Mouse (Mus musculus) gastrocnemius, postnatal 36 days (tissue): ENCODE measurements around the gene Hacl1. TPM values are rescaled to one million over a fixed set of nuclear protein-coding genes. Genes with fewer than 3 reads are reported as not detected.
A peak's percentile ranks its signal among the peaks of the same experiment; 100 is the strongest.

Experiments used
- DNase-seq, 2 experiments: peaks; one replicate each; pipeline ENCODE4 v3.0.0; 2022
- intact Hi-C: fragments of 180-260 bp; cut with DNase I; formaldehyde crosslinking; loops from one replicate; pipeline ENCODE4 v1.15.1; 2025
- total RNA-seq, 2 experiments: library from RNA; stranded (reverse); gene quantifications; 2 replicates each; pipeline ENCODE4 v1.2.3; 2021

Hacl1 gene
- total RNA-seq, 2 experiments from 2014 or later: 5.3 to 7.4 TPM

DNA sequence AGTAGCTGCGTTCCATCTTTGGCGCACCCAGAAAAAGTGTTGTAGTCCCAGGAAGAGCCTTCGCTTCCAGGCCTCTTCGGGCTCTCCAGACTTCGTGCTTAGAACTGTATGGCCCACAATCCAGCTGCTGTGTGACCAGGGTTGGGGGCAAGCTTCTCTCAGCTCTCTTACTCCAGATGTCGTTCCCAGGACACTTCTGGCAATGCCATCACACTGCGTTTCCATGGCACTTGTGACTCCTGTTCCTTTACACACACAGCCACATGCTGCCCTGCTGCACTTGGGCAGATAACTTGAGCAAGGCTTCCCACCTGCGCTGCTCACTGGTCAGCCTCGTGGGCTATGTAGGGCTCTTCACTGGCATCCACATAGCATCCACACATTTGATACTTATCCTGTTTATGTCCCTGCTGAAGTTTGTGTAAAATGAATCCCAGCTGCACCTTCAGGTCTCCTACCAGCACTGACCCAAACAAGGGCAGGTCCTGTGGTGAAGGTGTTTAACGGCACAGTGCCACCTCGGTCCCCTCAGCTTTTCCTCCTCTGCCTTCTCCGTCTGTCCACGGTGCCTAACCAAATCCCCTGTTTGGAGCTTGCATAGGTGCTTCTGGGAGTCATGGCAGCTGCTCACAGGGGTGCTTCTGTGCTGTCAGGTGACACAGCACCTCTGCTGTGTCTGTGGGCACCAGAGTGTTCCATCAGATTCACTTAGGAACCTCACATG lies 22.5 kb upstream of the Hacl1 start:
- intact Hi-C loops: loop anchor here (2.0 kb wide), 1 partner anchor 117 kb away; no protein-coding TSS in a partner anchor
- DNase-seq: no peak

DNA sequence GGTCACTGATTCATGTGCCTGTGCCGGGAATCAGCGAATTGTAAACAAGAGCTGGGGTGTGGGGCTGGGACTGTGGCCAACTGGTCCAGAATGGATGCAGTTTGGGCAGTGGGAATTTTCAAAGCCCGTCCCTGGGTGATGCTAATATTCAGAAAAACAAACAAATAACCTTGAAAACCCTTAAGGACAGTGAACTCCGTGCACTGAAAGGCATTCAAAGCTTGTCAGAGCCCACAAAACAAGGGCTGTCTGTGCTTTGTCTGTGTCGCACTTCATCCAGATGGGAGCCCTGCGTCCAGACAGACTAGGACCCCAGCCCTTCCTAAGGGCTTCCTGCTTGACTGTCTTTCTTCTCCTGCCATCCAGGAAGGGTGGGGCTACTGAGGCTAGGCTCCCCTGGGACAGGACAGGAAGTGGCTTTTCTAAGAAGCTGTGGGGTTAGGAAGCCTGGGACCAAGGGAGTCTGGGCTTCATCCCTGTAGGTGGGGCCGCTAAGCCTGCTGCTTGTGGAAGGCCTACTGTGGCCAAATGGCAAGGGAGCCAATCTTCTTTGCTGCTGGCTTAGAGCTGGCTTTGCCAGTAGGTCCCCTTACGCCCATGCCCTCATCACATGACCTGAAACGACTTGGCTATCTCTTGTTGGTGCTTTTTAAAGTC lies 21.6 kb upstream of the Hacl1 start:
- intact Hi-C loops: loop anchor here (2.0 kb wide), 1 partner anchor 118 kb away; no protein-coding TSS in a partner anchor
- peak; percentile 77 to 78 for DNase-seq

DNA sequence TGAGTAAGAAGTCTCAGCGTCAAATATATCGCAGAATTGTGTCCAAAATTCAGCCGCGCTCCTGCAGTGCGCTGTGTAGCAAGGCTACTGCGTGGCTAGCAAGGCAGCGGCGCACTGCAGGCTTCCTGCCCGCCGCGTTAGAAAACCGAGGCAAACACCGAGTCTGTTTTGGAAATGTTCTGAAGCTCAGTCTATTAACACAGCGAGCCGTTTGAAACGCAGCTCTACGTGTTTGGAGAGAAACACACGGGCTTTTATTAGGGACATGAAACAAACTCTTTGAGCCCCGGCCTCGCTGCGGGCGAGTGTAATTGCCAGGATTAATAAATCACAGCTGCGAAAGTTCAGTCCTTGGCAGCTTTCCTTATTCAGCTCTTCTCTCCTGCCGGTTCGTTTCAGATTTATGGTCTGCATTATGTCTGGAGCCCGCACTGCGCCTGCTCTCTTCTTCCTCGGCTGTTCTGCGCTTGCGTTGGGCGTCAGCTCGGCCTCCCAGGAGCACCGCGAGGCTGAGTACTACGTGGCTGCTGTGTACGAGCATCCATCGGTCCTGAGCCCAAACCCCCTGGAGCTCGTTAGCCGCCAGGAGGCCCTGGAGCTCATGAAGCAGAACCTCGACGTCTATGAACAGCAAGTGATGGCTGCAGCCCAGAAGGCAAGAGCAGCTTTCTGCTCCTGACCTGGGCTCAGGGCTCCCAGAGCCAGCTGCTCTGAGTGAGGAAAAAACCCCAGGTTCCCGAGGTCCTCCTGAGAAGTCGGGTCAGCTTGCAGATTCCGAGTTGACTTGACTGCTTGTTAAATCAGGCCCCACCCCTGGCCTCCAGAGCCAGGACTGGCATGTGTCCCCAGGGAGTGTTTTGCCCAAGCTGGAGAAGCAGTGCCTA lies 20.8 kb upstream of the Hacl1 start:
- intact Hi-C loops: loop anchor here (2.0 kb wide), 1 partner anchor 119 kb away; no protein-coding TSS in a partner anchor
- peak; percentile 84 to 86 for DNase-seq

DNA sequence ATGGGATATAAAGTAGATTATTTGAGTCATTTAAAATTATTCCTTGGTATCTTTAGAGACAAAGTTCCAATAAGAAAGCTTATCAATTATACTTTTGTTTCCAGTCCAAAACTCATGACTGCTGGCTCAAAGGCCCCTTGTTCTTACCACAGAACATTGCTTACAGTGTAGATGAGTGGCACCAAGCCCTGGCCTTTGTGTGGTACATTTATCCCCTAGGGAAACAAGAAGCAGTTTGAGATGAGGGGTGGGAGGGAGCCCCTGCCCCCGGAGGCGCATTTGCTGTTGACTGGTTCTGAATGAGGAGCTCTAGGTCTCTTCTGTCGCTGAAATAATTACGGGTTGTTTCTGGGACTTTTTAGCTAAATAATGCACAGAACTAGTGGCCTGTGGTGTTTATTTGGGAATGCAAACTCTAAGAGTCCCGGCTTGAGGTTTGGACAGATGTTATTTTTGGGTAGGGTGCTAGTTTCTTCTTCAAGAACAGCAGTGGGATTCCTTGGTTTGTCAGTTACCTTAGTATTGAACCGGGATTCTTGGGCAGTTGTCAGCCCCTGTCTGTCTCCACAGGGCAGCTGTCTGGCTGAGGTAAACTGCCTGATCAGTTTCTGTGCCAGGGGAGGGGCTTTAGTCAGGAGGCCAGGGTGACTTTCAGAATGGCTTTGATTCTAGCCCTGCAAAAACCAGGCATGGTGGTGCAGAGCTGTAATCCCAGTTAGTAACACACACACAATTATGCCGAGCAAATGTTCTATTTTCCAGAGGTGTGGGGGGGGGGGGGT lies 19.4 kb upstream of the Hacl1 start:
- intact Hi-C loops: no loop called here
- no peak for DNase-seq

DNA sequence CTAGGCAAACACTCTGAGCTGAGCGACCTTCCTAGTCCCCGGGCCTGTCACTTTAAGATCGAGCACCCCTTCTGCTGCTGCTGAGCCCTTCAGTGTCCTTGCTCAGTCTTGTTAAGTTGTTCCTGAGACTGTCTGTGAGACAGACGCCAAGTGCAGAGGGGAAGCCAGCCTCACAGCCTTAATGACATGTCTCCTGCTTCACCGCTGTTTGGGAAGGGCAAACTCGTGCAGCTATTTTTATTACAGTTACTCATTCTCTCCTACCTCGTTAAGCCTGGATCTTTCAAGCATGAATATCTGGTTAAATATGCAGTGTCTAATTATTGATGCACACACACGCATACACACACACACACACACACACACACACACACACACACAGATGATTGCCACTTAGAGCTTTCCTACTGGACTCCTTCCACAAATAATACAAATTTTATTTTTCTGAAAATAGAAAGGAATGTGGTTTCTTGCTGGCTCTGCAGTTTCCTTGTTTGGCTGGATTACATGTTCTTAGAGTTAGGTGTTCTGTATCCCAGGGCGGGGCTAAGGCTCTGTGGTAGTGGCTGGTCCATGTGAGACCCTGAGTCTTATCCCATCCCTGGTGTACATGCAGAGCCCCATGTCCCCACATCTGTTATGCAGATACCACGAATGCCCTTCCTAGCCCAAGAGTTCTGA lies 18.6 kb upstream of the Hacl1 start:
- intact Hi-C loops: loop anchor here (5.0 kb wide), 2 partner anchors 38 to 418 kb away; no protein-coding TSS in a partner anchor
- peak in 1 of 2 experiments; percentile 57 for DNase-seq

DNA sequence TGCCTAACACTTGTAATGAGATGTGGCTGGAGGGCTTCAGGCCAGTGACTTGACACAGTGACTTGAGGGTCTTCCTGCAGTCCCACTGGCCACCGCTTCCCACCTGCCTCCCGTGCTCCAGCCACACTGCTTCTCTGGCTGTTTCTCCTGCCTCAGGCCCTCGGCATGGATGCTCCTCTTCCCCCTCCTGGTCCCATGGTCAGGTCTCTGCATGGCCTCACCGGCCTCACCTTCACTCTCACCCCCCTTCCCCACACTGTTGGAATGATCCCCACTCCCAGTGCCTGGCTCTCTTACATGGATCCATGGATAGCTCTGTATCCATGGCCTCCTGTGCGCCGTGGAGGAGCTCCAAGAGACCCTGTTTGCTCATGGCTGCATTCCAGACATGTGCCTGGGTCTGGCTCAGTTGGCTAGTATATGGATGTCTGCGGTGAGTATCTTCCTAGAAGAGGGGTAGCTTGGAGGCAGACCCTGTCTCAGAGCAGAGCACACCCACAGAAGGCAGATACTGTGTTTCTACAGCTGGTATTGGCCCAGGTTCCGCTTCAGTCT lies 17.1 kb upstream of the Hacl1 start:
- intact Hi-C loops: loop anchor here (5.0 kb wide), 2 partner anchors 39 to 419 kb away; no protein-coding TSS in a partner anchor
- DNase-seq: no peak

DNA sequence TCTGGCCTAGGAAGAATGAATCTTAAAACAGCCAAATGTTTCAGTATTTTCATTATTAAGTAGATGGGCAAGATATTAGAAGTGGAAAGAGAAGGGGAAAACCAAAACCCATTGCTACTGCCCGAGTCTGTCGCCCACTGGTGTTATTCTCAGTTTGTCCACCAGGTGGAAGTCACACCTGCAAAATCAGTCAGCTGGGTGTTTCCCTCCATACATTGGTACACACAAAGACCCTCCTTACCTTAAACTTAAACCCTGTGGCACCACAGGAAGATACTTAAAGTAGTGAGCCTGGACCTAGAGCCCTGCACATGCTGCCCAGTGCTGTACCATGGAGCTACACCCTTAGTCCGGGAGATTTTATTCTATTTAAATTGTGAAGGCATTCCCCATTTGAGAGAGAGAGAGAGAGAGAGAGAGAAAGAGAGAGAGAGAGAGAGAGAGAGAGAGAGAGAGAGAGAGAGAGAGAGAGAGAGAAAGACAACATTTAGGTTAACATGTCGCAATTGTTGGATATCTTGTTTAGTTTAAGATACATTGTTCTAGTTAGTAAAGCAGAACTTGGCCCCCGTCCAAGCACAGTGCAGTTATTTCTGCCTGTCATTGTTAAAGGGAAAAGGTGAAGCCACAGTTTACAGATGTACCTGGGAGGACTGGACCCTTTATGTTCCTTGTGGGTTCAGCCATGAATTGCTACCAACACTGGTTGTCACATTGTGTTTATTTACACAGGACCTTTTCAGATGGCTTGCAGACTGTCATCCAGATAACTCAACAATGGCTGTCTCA lies 16.0 kb upstream of the Hacl1 start:
- DNase-seq: peak in 1 of 2 experiments; percentile 50

DNA sequence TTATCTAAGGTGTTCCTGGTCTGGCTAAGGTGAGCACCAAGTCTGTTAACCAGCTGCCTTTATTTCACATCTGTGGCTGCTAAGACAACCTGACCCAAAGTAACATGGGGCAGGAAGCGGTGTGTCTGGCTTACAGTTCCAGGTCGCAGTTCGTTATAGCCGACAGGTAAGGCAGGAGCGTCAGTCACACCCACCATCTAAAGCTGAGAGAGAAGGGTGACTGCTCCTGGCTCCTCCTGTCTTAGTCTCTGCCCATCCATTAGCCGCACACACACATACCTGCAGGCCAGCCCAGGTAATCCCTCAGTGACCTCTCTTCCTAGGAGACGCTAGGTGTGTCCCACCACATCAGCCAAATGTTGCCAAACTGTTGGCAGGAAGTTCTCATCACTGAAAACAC lies 15.3 kb upstream of the Hacl1 start:
- no peak for DNase-seq
- intact Hi-C loops: loop anchor here (2.0 to 5.0 kb wide), 3 partner anchors 41 to 421 kb away; no protein-coding TSS in a partner anchor

More for the DNA sequence above, 16.0 kb upstream of the Hacl1 start:
- intact Hi-C loops: loop anchor here (2.0 to 5.0 kb wide), 3 partner anchors 40 to 420 kb away; no protein-coding TSS in a partner anchor

DNA sequence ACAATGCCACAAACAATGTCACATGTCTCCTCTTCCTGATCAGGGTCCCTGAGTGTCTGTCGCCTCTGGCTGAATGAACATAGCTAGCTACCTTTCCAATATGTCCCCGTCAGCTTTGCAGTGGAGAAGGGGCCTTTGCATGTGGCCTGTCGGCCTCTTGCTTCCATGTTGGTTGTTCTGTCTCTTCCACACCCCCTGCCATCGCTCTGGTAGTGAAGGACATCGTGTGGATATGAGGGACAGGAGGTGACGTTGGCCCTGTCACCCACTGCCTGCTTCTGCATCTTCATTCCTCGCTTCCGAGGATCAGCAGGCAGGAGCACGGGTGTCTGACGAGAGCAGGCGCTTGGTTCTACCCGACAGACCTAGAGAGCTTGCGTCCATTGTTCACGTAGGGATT lies 14.3 kb upstream of the Hacl1 start:
- no peak for DNase-seq
- intact Hi-C loops: loop anchor here (5.0 kb wide), 2 partner anchors 42 to 422 kb away; no protein-coding TSS in a partner anchor

DNA sequence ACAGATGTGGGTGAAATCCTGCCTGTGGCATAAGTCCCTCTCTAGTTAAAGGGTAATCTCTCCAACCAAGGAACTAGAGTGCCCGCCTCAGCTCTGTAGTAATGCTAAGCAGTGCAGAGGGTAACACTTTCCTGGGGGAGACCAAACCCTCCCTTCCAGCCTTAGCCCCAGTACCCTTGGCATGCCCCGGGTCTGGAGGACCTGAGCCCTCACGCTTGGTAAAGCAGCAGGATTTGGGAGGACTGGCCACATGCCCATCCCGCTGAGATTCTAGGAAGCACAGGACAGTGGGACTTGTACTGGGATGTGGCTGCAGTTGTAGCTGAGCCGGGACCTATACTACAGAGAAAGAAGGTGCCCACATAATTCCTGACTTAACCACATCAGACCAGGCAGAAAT lies 13.7 kb upstream of the Hacl1 start:
- no peak for DNase-seq
- intact Hi-C loops: loop anchor here (5.0 kb wide), 4 partner anchors 42 to 422 kb away; no protein-coding TSS in a partner anchor

DNA sequence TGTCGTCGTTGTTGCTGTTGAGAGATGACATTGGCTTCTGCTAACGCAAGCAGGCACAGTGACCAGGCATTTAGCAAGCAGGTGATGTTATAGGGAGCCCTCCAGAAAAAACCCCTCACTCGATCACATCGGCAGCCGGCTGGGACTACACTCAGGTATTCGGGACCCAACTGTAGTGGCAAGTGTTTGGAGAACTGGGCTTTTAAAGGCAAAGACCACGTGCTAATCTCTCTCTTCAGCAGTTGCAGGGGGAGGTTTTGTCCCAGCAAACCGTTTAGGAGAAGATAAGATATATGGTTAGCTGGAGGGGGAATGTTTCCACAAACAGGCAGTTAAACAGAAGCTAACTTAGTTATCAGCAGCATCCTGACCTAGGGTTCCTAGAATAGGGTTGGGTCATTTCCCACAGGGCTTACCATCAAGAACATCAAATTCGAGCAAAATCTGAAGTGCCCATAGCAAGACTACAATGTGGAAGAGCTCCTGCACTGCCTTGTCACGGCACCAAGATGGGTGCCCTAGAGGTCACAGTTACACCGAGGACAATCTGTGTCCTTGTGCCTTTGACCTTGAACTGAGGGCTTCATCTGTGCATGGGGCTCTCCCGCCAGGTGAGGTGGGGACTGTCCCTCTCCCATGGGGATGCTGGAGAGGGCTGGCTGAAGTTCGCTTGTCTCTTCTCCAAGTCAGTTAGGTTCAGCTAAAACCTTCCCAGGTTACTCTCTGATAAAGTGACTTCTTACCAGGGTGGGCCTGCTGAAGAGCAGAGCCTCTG lies 12.2 kb upstream of the Hacl1 start:
- intact Hi-C loops: loop anchor here (5.0 kb wide), 2 partner anchors 274 to 289 kb away; no protein-coding TSS in a partner anchor
- DNase-seq: no peak

DNA sequence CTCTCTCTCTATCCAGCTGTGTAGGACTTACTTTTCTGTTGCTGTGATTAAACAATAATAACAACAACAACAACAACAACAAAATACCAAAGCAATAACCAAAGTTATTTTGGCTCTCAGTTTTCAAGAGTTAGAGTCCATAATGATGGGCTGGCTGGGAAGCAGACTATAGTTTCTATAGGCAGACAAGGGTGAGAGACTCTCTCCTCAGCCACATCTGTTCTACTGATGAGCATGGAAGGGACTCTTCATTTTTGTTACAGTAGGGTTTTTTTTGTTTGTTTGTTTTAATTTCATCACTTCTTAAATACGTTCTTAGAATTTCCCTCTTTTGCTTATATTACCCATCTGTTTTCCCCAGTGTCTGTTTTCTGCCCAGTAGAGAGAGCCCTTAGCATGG lies 11.5 kb upstream of the Hacl1 start:
- intact Hi-C loops: loop anchor here (5.0 kb wide), 2 partner anchors 275 to 290 kb away; no protein-coding TSS in a partner anchor
- DNase-seq: no peak

DNA sequence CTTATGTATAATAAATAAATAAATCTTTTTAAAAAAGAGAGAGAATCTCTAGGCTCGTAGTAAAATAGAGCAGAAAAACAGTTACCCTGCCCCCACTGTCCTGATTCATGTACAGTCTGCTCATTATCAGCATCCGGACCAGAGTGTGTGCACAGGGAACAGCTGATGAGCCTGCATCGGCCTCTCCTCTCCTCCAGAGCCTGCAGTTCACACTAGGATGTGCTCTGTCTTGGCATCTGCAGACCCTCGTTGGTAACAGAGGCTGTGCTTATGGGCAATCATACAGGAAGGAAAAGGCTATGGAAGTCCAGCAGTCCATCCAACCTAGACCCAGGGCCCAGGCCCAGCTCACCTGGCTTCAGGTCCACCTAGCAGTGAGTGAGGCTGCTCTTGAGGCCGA lies 11.0 kb upstream of the Hacl1 start:
- DNase-seq: no peak
- intact Hi-C loops: loop anchor here (5.0 kb wide), 2 partner anchors 275 to 290 kb away; no protein-coding TSS in a partner anchor

DNA sequence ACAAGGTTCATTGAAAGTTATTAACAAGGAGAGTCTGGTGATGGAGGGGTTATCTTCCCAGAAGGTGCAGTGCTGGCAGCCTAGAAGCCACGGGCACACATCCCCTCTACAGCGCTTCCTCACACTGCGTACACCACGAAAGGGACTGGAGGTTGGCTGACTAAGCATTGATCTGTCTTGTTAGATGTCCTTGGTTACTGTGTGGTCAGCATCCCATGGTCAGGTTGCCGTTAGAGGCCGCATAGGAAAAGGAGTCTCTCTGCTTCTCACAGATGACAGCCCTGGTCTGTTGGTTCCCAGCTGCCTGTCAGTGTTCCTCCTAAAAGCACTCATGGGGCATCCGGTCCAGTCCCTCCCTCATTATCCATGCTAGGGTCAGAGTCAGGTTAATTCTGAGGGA lies 10.1 kb upstream of the Hacl1 start:
- intact Hi-C loops: loop anchor here (5.0 kb wide), 2 partner anchors 276 to 291 kb away; no protein-coding TSS in a partner anchor
- no peak for DNase-seq

DNA sequence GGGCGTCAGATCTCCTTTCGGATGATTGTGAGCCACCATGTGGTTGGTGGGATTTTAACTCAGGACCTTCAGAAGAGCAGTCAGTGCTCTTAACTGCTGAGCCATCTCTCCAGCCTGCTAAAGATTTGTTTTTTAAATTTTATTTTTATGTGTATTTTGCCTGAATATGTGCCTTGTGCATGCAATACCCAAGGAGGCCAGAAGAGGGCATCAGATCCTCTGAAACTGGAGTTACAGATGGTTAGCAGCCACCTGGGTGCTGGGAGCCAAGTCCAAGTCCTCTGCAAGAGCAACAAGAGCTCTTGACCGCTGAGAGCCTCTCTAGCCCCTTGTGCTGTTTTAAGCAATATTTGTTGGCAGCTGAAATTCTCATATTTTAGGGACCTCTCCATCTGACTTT lies 9.3 kb upstream of the Hacl1 start:
- intact Hi-C loops: loop anchor here (5.0 kb wide), 2 partner anchors 277 to 292 kb away; no protein-coding TSS in a partner anchor
- no peak for DNase-seq

DNA sequence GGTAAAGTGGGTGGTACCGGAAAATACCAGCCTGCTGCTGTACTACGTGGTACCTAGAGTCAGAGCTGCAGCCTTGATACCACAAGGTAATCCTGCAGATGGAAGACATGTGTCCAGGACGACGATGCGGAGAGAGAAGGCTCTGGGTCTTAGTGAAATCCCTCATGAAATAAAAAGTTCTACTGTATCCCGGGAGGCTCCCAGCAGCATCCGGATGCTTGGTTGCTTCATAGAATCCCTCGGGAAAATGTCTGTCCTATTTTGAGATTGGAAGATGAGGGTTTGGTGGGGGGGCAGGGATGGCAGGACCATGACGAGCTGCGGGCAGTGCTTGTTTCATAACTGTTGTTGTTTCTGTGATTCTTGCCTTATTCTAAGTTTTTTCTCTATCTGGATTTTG lies 6.9 kb upstream of the Hacl1 start:
- intact Hi-C loops: no loop called here

DNA sequence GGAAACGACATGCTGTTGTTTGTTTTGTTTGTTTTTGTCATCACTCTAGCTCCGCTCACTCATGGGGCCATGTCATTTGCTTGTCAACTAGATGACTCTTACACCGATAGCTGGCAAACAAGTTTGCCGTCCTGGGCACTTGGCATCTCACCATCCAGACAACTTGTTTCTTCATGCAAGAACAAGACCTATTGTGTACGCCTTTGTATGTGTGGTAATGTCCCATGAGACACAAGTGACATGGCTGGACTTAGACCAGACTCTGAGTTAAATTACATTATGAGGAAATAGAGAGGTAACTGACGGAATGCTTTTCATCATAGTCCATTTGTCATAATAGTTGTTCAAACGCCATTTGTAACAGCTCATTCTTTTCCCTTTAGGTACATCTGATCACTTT lies 4.8 kb upstream of the Hacl1 start:
- intact Hi-C loops: no loop called here
- DNase-seq: no peak

More for the DNA sequence above, 6.9 kb upstream of the Hacl1 start:
- DNase-seq: no peak
